Mouse (Mus musculus) liver, embryonic 13.5 days (tissue): Measurements from ENCODE around the gene Zfp74. TPM values are rescaled to one million over a fixed set of nuclear protein-coding genes. Genes with fewer than 3 reads are reported as not detected.

Source experiments
- ATAC-seq: fragments of 200-750 bp; cut with Nextera tagmentation; 2 replicates; pipeline ENCODE4 v1.8.0; 2017; ENCODE audit warnings: low read depth, mild to moderate bottlenecking, moderate number of reproducible peaks, moderate library complexity
- DNase-seq: peaks from one replicate; pipeline ENCODE4 v3.0.0; 2022
- H3K27ac ChIP-seq: fragments of 300-500 bp; sonication (generic); 2 replicates; pipeline ENCODE4 v1.5.1; 2015; ENCODE audit warnings: moderate library complexity, mild to moderate bottlenecking, inconsistent platforms
- H3K27me3 ChIP-seq: fragments of 300-500 bp; sonication (generic); 2 replicates; pipeline ENCODE4 v1.6.1; 2015; ENCODE audit warnings: mild to moderate bottlenecking, inconsistent platforms
- H3K36me3 ChIP-seq: fragments of 300-500 bp; sonication (generic); 2 replicates; pipeline ENCODE4 v1.6.1; 2015; ENCODE audit warnings: mild to moderate bottlenecking, inconsistent platforms
- H3K4me1 ChIP-seq: fragments of 300-500 bp; sonication (generic); replicated peaks from 2 replicates; pipeline ENCODE4 v1.6.1; 2015; ENCODE audit warnings: inconsistent platforms
- H3K4me2 ChIP-seq: fragments of 300-500 bp; sonication (generic); 2 replicates; pipeline ENCODE4 v1.6.1; 2015; ENCODE audit warnings: inconsistent platforms, mild to moderate bottlenecking, moderate library complexity
- H3K4me3 ChIP-seq: fragments of 300-500 bp; sonication (generic); replicated peaks from 2 replicates; pipeline ENCODE4 v1.5.1; 2015; ENCODE audit warnings: mild to moderate bottlenecking, inconsistent platforms
- H3K9ac ChIP-seq: fragments of 300-500 bp; sonication (generic); 2 replicates; pipeline ENCODE4 v1.6.1; 2015; ENCODE audit warnings: mild to moderate bottlenecking, inconsistent platforms
- H3K9me3 ChIP-seq: fragments of 300-500 bp; sonication (generic); replicated peaks from 2 replicates; pipeline ENCODE4 v1.6.1; 2016; ENCODE audit warnings: inconsistent platforms
- WGBS: fragments of 180-500 bp; shearing (Covaris S2); methylation state at CpG from one replicate; pipeline ENCODE4 v1.1.7; 2015; ENCODE audit not compliant: insufficient replicate concordance; 5-methylcytosine and 5-hydroxymethylcytosine counted together
- polyA plus RNA-seq: library from polyadenylated mRNA; unstranded; fragments of >200 nt; fragmentation: Nextera tagmentation; extraction: Ambion mirVana; gene quantifications from 2 replicates; pipeline ENCODE4 v1.2.1, GENCODE M21; 2015

Zfp74 gene
- polyA plus RNA-seq, 1 experiment from 2014 or later = 2.0 TPM

- Histone ChIP-seq H3K4me1 (no peaks in the 10 kb centered on the region), H3K27me3 (no peaks in the 10 kb centered on the region), H3K4me2 (no peak overlapping the region), H3K4me3 (no peak overlapping the region), H3K9me3 (no peaks in the 10 kb centered on the region), H3K27ac (no peak overlapping the region), H3K36me3 (peaks cover 11% of the 10 kb centered on the region), H3K9ac (no peak overlapping the region)
- 66% methylated on average over 2 of the region's 2 CpGs for WGBS
- no peak for ATAC-seq
- DNase-seq = no peak
These were observed 9.7 kb downstream of the Zfp74 start for GRCm38 (mm10) chr7:29944201-29944600.

- no peak overlapping the region for H3K4me3 ChIP-seq
- peaks cover 11% of the 10 kb centered on the region for H3K36me3 ChIP-seq
- H3K27ac ChIP-seq = no peak overlapping the region
- no peak for ATAC-seq
- no peak for DNase-seq
- H3K27me3 ChIP-seq = no peaks in the 10 kb centered on the region
- H3K4me2 ChIP-seq = no peak overlapping the region
- no peak overlapping the region for H3K9ac ChIP-seq
- H3K4me1 ChIP-seq = no peaks in the 10 kb centered on the region
- H3K9me3 ChIP-seq = no peaks in the 10 kb centered on the region
- WGBS = 56% methylated on average over 2 of the region's 2 CpGs
These were observed 10.2 kb downstream of the Zfp74 start for GRCm38 (mm10) chr7:29943720-29944119.

- WGBS = 62% methylated on average over 2 of the region's 2 CpGs
- H3K4me2 ChIP-seq = no peak overlapping the region
- DNase-seq (no peak), ATAC-seq (no peak)
- H3K36me3 ChIP-seq = peaks cover 8% of the 10 kb centered on the region; the same call in 1 of the 2 replicates
- H3K9me3 ChIP-seq = no peaks in the 10 kb centered on the region
- H3K27ac ChIP-seq = no peak overlapping the region
- no peaks in the 10 kb centered on the region for H3K27me3 ChIP-seq
- no peak overlapping the region for H3K9ac ChIP-seq
- no peak overlapping the region for H3K4me3 ChIP-seq
- no peaks in the 10 kb centered on the region for H3K4me1 ChIP-seq
These were observed 11.1 kb downstream of the Zfp74 start for GRCm38 (mm10) chr7:29942740-29943139.

GRCm38 (mm10) chr7:29941027-29941426 lies 12.9 kb downstream of the Zfp74 start:
- Histone ChIP-seq H3K36me3 (peaks cover 20% of the 10 kb centered on the region), H3K4me1 (no peaks in the 10 kb centered on the region), H3K9ac (no peak overlapping the region), H3K9me3 (no peaks in the 10 kb centered on the region), H3K4me3 (no peak overlapping the region), H3K27me3 (no peaks in the 10 kb centered on the region), H3K27ac (no peak overlapping the region), H3K4me2 (no peak overlapping the region)
- ATAC-seq = no peak
- WGBS = 85% methylated on average over 11 of the region's 11 CpGs
- DNase-seq = no peak

- Histone ChIP-seq H3K9me3 (no peaks in the 10 kb centered on the region), H3K9ac (no peak overlapping the region), H3K4me3 (no peak overlapping the region), H3K27ac (no peak overlapping the region), H3K4me1 (no peaks in the 10 kb centered on the region), H3K4me2 (no peak overlapping the region), H3K27me3 (no peaks in the 10 kb centered on the region), H3K36me3 (peaks cover 41% of the 10 kb centered on the region)
- no peak for DNase-seq
- WGBS = 72% methylated on average over 6 of the region's 6 CpGs
- no peak for ATAC-seq
These were observed 15.0 kb downstream of the Zfp74 start for GRCm38 (mm10) chr7:29938856-29939255.

- no peak for DNase-seq
- Histone ChIP-seq H3K27me3 (no peaks in the 10 kb centered on the region), H3K36me3 (no peaks in the 10 kb centered on the region), H3K27ac (no peak overlapping the region), H3K9me3 (0 out of 2 replicates have a peak, but pooled peaks cover 3% of the 10 kb centered on the region), H3K9ac (no peak overlapping the region), H3K4me1 (0 out of 2 replicates have a peak, but pooled peaks cover 3% of the 10 kb centered on the region), H3K4me3 (no peak overlapping the region), H3K4me2 (no peak overlapping the region)
- no peak for ATAC-seq
- 48% methylated on average over 2 of the region's 2 CpGs for WGBS
These were observed 31.1 kb downstream of the Zfp74 start for GRCm38 (mm10) chr7:29922780-29923179.

- H3K4me2 ChIP-seq = no peak overlapping the region
- H3K27ac ChIP-seq = no peak overlapping the region
- no peaks in the 10 kb centered on the region for H3K27me3 ChIP-seq
- 0 out of 2 replicates have a peak, but pooled peaks cover 3% of the 10 kb centered on the region for H3K9me3 ChIP-seq
- 55% methylated on average over 6 of the region's 6 CpGs for WGBS
- no peak overlapping the region for H3K9ac ChIP-seq
- no peak overlapping the region for H3K4me3 ChIP-seq
- DNase-seq (no peak), ATAC-seq (no peak)
- H3K36me3 ChIP-seq = no peaks in the 10 kb centered on the region
- H3K4me1 ChIP-seq = 0 out of 2 replicates have a peak, but pooled peaks cover 4% of the 10 kb centered on the region
These were observed 32.3 kb downstream of the Zfp74 start for GRCm38 (mm10) chr7:29921439-29922093.

GRCm38 (mm10) chr7:29918062-29918453 lies 35.8 kb downstream of the Zfp74 start:
- H3K4me2 ChIP-seq = no peak overlapping the region
- 0 out of 2 replicates have a peak, but pooled peaks cover 4% of the 10 kb centered on the region for H3K4me1 ChIP-seq
- peak overlapping the region; percentile 34; the same call in 1 of the 2 replicates for H3K27ac ChIP-seq
- H3K36me3 ChIP-seq = peaks cover 25% of the 10 kb centered on the region
- ATAC-seq (no peak), DNase-seq (no peak)
- 67% methylated on average over 4 of the region's 4 CpGs for WGBS
- H3K4me3 ChIP-seq = no peak overlapping the region
- H3K27me3 ChIP-seq = no peaks in the 10 kb centered on the region
- 0 out of 2 replicates have a peak, but pooled peaks cover 6% of the 10 kb centered on the region for H3K9me3 ChIP-seq
- H3K9ac ChIP-seq = no peak overlapping the region

- Histone ChIP-seq H3K9ac (no peak overlapping the region), H3K27me3 (no peaks in the 10 kb centered on the region), H3K4me3 (no peak overlapping the region), H3K4me1 (0 out of 2 replicates have a peak, but pooled peaks cover 4% of the 10 kb centered on the region), H3K36me3 (peaks cover 25% of the 10 kb centered on the region), H3K9me3 (0 out of 2 replicates have a peak, but pooled peaks cover 6% of the 10 kb centered on the region), H3K27ac (peak overlapping the region; percentile 34; the same call in 1 of the 2 replicates), H3K4me2 (no peak overlapping the region)
- DNase-seq (no peak), ATAC-seq (no peak)
- WGBS = 40% methylated on average over 6 of the region's 6 CpGs
These were observed 36.4 kb downstream of the Zfp74 start for GRCm38 (mm10) chr7:29917371-29918061.

- no peaks in the 10 kb centered on the region for H3K27me3 ChIP-seq
- no peak overlapping the region for H3K4me3 ChIP-seq
- H3K9ac ChIP-seq = no peak overlapping the region
- H3K9me3 ChIP-seq = 0 out of 2 replicates have a peak, but pooled peaks cover 6% of the 10 kb centered on the region
- H3K36me3 ChIP-seq = peaks cover 31% of the 10 kb centered on the region
- H3K4me1 ChIP-seq = peaks cover 7% of the 10 kb centered on the region
- DNase-seq (no peak), ATAC-seq (no peak)
- WGBS = 78% methylated on average over 13 of the region's 13 CpGs
- H3K4me2 ChIP-seq = no peak overlapping the region
- H3K27ac ChIP-seq = no peak overlapping the region
These were observed 41.7 kb downstream of the Zfp74 start for GRCm38 (mm10) chr7:29912172-29912571.

- no peaks in the 10 kb centered on the region for H3K27me3 ChIP-seq
- H3K9me3 ChIP-seq = 0 out of 2 replicates have a peak, but pooled peaks cover 4% of the 10 kb centered on the region
- H3K27ac ChIP-seq = no peak overlapping the region
- no peak for DNase-seq
- whole genome bisulfite sequencing = 73% methylated on average over 2 of the region's 2 CpGs
- no peak for ATAC-seq
- H3K36me3 ChIP-seq = peaks cover 25% of the 10 kb centered on the region
- H3K4me3 ChIP-seq = no peak overlapping the region
- H3K9ac ChIP-seq = no peak overlapping the region
- H3K4me1 ChIP-seq = peaks cover 16% of the 10 kb centered on the region
- H3K4me2 ChIP-seq = no peak overlapping the region
These were observed 43.6 kb downstream of the Zfp74 start for GRCm38 (mm10) chr7:29910252-29910651.
